Mouse (Mus musculus) lung, postnatal 0 days (tissue): Measurements from ENCODE around the gene Nr1h5.

Experiments
- CTCF ChIP-seq: IDR thresholded peaks from 2 replicates; pipeline ENCODE4 v1.5.1; 2016; ENCODE audit warnings: antibody characterized with exemption, mild to moderate bottlenecking
- EP300 ChIP-seq: IDR thresholded peaks from 2 replicates; pipeline ENCODE4 v1.6.1; 2016; ENCODE audit warnings: antibody characterized with exemption, mild to moderate bottlenecking, control low read depth

DNA sequence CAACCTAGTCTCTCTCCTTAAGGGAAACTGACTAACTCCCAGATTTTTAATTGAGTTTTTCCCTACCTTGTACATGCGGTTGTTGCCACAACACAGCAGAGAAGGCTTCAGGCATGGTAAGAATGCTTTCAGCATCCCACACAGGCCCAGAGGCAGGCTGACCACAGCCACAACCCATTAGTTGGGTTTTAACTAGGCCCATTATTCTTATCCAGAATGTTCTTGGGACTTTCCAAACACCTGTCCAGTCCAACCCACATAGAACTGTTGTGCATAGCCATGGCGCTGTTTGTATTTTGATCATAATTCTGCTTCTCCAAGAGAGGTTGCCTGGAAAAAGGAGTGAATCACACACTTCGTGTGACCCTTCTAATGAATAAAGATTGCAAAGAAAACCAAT lies 8.8 kb downstream of the Nr1h5 start:
- TF ChIP-seq EP300: no peak
- TF ChIP-seq CTCF: no peak
